Mouse (Mus musculus) G1E (cell line): Measurements from ENCODE around the gene Gm1673. TPM values are rescaled to one million over a fixed set of nuclear protein-coding genes. Genes with fewer than 3 reads are reported as not detected.
A peak's percentile ranks its signal among the peaks of the same experiment; 100 is the strongest.

Source experiments
- ATAC-seq: 2 replicates; pipeline ENCODE4 v1.8.0; 2016; ENCODE audit warnings: mild to moderate bottlenecking; ENCODE audit not compliant: insufficient number of reproducible peaks, poor library complexity, low FRiP score, severe bottlenecking; ENCODE audit errors: extremely low read depth
- DNase-seq: peaks from one replicate; pipeline ENCODE4 v3.0.0; 2012; ENCODE audit warnings: low spot score
- H3K27me3 ChIP-seq: 2 replicates; pipeline ENCODE4 v1.6.1; 2012; ENCODE audit warnings: mild to moderate bottlenecking, low read length, inconsistent platforms; ENCODE audit not compliant: insufficient read depth
- H3K36me3 ChIP-seq: replicated peaks from 2 replicates; pipeline ENCODE3; 2012; ENCODE audit warnings: mild to moderate bottlenecking, inconsistent platforms
- H3K4me1 ChIP-seq: 2 replicates; pipeline ENCODE4 v1.6.1; 2012; ENCODE audit warnings: low read depth, low read length, inconsistent platforms, mixed read lengths; ENCODE audit not compliant: insufficient read depth
- H3K4me3 ChIP-seq: 2 replicates; pipeline ENCODE4 v1.5.1; 2012; ENCODE audit warnings: low read depth, mild to moderate bottlenecking, inconsistent platforms, low read length, moderate library complexity, mixed read lengths
- H3K9me3 ChIP-seq: replicated peaks from 2 replicates; pipeline ENCODE4 v1.6.1; 2012; ENCODE audit warnings: inconsistent platforms
- CTCF ChIP-seq: IDR thresholded peaks from 2 replicates; pipeline ENCODE4 v1.5.1; 2012; ENCODE audit warnings: low read depth, low read length, inconsistent platforms, mixed read lengths
- GATA1 ChIP-seq: IDR thresholded peaks from 2 replicates; pipeline ENCODE4 v1.6.1; 2012; ENCODE audit warnings: borderline replicate concordance, low read length, inconsistent platforms, mixed read lengths
- GATA2 ChIP-seq: IDR thresholded peaks from 2 replicates; pipeline ENCODE4 v1.6.1; 2012; ENCODE audit warnings: low read depth, low read length, inconsistent platforms, borderline replicate concordance
- POLR2AphosphoS5 ChIP-seq: IDR thresholded peaks from 2 replicates; pipeline ENCODE4 v1.6.1; 2012; ENCODE audit warnings: low read depth, low read length, inconsistent platforms; ENCODE audit not compliant: insufficient replicate concordance
- TAL1 ChIP-seq: conservative IDR thresholded peaks from 2 replicates; pipeline ENCODE4 v1.6.1; 2012; ENCODE audit warnings: low read depth, low read length, inconsistent platforms, mixed read lengths
- polyA plus RNA-seq: library from polyadenylated mRNA; stranded (reverse); fragments of >175 nt; gene quantifications from 2 replicates; pipeline ENCODE4 v1.2.3, GENCODE M21; 2012
- total RNA-seq, 2 experiments: library from RNA; stranded (forward) in 1 of 2; stranded (reverse) in 1 of 2; fragments of 200-1000 nt in 1 of 2; fragments of >200 nt in 1 of 2; fragmentation: Nextera tagmentation in 1 of 2; gene quantifications; 2 replicates each; pipeline ENCODE4 v1.2.3; 2014 to 2017

The Gm1673 gene
- not detected in 2 replicates for total RNA-seq (2014; fragmentation: Nextera tagmentation)
- not detected in 2 replicates for total RNA-seq (2017)
- polyA plus RNA-seq, result not detected in 2 replicates

GRCm38 (mm10) chr5:33983309-33984121, at the start of gene Gm1673:
Gene Gm1673, plus strand, starts transcription at chr5:33983433.
- ATAC-seq (no peak), DNase-seq (no peak)
- Histone ChIP-seq H3K4me3 (no peak within 1 kb of the TSS; the same call in 1 of the 2 replicates), H3K9me3 (peaks cover 13% of the 10 kb centered on the region), H3K36me3 (no peaks in the 10 kb centered on the region), H3K4me1 (no peaks in the 10 kb centered on the region), H3K27me3 (peaks cover 14% of the 10 kb centered on the region; the same call in 1 of the 2 replicates)
- TF ChIP-seq POLR2AphosphoS5 (no peak), TAL1 (no peak), CTCF (no peak), GATA2 (no peak), GATA1 (no peak)

DNA sequence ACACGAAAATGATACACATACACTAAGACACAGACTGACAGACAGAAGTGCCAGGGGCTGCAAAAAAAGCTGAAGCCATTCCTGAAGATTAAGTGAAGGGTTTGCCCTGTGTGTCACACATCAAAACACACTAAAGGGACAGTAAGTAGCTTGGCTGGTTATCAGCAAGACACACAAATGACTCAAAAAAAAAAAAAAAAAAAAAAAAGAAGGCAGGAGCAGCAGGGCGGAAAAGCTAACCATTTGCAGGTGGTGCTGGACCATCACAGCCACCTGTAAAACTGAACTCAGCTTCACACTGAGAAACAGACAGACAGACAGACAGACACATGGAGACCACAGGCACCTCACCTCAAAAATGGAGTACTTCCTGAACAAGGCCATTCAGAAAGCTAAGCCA, 49.2 kb upstream of the Gm1673 start:
- ATAC-seq, result no peak

GRCm38 (mm10) chr5:33934877-33935276, 48.4 kb upstream of the Gm1673 start:
- H3K4me3 ChIP-seq, result peak overlapping the region; percentile 99
- DNase-seq (no peak), ATAC-seq (no peak)
- no peak for TF ChIP-seq POLR2AphosphoS5
- no peak for TF ChIP-seq GATA1
- TF ChIP-seq CTCF, result no peak
- no peak for TF ChIP-seq TAL1
- TF ChIP-seq GATA2, result no peak
- H3K36me3 ChIP-seq, result peaks cover 48% of the 10 kb centered on the region
- peaks cover 6% of the 10 kb centered on the region for H3K9me3 ChIP-seq
- H3K4me1 ChIP-seq, result peaks cover 44% of the 10 kb centered on the region
- H3K27me3 ChIP-seq, result no peaks in the 10 kb centered on the region

More for the DNA sequence above, 49.2 kb upstream of the Gm1673 start:
- Histone ChIP-seq H3K9me3 (peaks cover 4% of the 10 kb centered on the region), H3K4me1 (peaks cover 44% of the 10 kb centered on the region), H3K4me3 (peak overlapping the region; percentile 30; the same call in 1 of the 2 replicates), H3K27me3 (no peaks in the 10 kb centered on the region), H3K36me3 (peaks cover 48% of the 10 kb centered on the region)
- DNase-seq, result no peak
- TF ChIP-seq GATA1 (no peak), CTCF (no peak), TAL1 (no peak), POLR2AphosphoS5 (no peak), GATA2 (no peak)

DNA sequence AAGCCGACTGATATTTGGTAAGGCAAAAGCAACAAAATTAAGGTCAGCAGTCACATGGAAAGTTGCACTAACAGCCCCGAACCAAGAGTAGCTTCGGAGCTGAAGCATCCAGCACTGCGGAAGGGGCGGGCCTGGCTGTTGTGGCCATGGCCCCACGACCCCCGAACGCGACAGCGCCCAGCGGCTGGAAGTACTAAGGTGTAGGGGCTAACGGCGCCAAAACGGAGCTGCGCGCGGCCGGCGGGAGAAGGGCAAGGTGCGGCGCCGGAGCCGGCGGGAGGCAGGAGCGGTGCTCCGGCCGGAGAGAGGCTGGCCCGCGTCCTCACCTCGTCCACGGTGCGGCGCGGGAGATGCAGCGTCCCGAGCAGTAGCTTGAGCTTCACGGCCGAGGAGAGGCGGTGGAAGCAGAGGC, 47.5 kb upstream of the Gm1673 start:
- Histone ChIP-seq H3K4me1 (peaks cover 44% of the 10 kb centered on the region), H3K9me3 (peaks cover 11% of the 10 kb centered on the region), H3K4me3 (peak overlapping the region; percentile 99), H3K36me3 (peaks cover 46% of the 10 kb centered on the region), H3K27me3 (no peaks in the 10 kb centered on the region)
- no peak for TF ChIP-seq POLR2AphosphoS5
- DNase-seq, result peak; percentile 11
- ATAC-seq, result no peak

- no peak for TF ChIP-seq CTCF
- no peak for TF ChIP-seq TAL1
- no peak for TF ChIP-seq GATA2
- TF ChIP-seq POLR2AphosphoS5, result no peak; the same call in 1 of the 2 replicates
- TF ChIP-seq GATA1, result no peak
- peak within 1 kb of the TSS; percentile 99 for H3K4me3 ChIP-seq
- no peaks in the 10 kb centered on the region for H3K27me3 ChIP-seq
- H3K4me1 ChIP-seq, result peaks cover 43% of the 10 kb centered on the region
- peaks cover 44% of the 10 kb centered on the region for H3K36me3 ChIP-seq
- DNase-seq (peak; percentile 83), ATAC-seq (peak; percentile 87)
- H3K9me3 ChIP-seq, result peaks cover 11% of the 10 kb centered on the region
These were observed 47.0 kb upstream of the Gm1673 start, which contains the start of gene Nelfa for GRCm38 (mm10) chr5:33936120-33936707. Gene Nelfa, minus strand, starts transcription at chr5:33936413.

GRCm38 (mm10) chr5:33937230-33937629, 46.0 kb upstream of the Gm1673 start:
- TF ChIP-seq POLR2AphosphoS5 (no peak), CTCF (no peak), GATA2 (no peak), TAL1 (no peak), GATA1 (no peak)
- ATAC-seq (no peak), DNase-seq (no peak)
- H3K27me3 ChIP-seq, result no peaks in the 10 kb centered on the region
- H3K4me1 ChIP-seq, result peaks cover 40% of the 10 kb centered on the region
- H3K4me3 ChIP-seq, result peak overlapping the region; percentile 99
- H3K36me3 ChIP-seq, result peaks cover 35% of the 10 kb centered on the region
- H3K9me3 ChIP-seq, result peaks cover 13% of the 10 kb centered on the region
